Mouse (Mus musculus): ENCODE data around the gene Serhl. TPM values are rescaled to one million over a fixed set of nuclear protein-coding genes. Genes with fewer than 3 reads are reported as not detected.
A peak's percentile ranks its signal among the peaks of the same experiment; 100 is the strongest.
"Not testable (repeated sequence)": the region's sequence is repeated elsewhere in the genome, so short reads cannot be mapped to it uniquely, and the experiment has no call there.

Gene Serhl
- polyA plus RNA-seq, 1 experiment from 2014 or later, result 45.6 TPM

DNA sequence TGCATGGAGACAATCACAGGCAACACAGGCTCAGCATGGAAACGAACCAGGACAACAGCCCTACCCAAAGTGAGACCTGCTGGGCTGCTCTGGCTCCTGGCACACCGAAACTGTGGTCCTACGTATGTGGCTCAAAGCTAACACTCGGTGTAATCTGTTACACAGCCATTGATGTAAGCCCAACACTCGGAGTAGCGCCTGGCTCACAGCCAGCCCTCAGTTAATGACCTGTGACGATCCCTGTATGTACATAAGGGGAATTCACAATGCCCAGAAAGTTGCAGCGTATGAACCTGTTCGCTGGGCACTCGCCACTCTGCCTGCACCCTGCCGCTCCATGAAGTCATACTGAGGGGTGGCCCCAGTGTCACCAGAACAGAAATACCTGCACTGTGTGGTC lies 36.0 kb upstream of the Serhl start:
- no peaks in the 10 kb centered on the region for H3K4me1 ChIP-seq (ENCODE audit: control insufficient read depth, insufficient read depth, low read length)
- 59% methylated on average over 11 of the region's 11 CpGs for WGBS
- H3K9me3 ChIP-seq (ENCODE audit: control insufficient read depth, low read length), result no peaks in the 10 kb centered on the region
- H3K27me3 ChIP-seq (ENCODE audit: control insufficient read depth, insufficient read depth, low read length), result no peaks in the 10 kb centered on the region
- no peaks in the 10 kb centered on the region for H3K36me3 ChIP-seq (ENCODE audit: control insufficient read depth, insufficient read depth, low read length)
- H3K4me3 ChIP-seq (ENCODE audit: low read depth, low read length), result no peak overlapping the region
- no peak for DNase-seq (ENCODE audit: low spot score)
- no peak overlapping the region for H3K27ac ChIP-seq (replicated peaks; ENCODE audit: low read depth, low read length)
- H3K9ac ChIP-seq (ENCODE audit: low read length), result no peak overlapping the region
- ATAC-seq (ENCODE audit: insufficient number of reproducible peaks, low FRiP score, low TSS enrichment, low read depth), result no peak
- no peak overlapping the region for H3K4me2 ChIP-seq (ENCODE audit: low read depth, severe bottlenecking)

- 38% methylated on average over 5 of the region's 5 CpGs for WGBS
- no peaks in the 10 kb centered on the region for H3K9me3 ChIP-seq (ENCODE audit: control insufficient read depth, low read length)
- H3K27ac ChIP-seq (replicated peaks; ENCODE audit: low read depth, low read length), result no peak overlapping the region
- no peak overlapping the region for H3K4me2 ChIP-seq (ENCODE audit: low read depth, severe bottlenecking)
- H3K36me3 ChIP-seq (ENCODE audit: control insufficient read depth, insufficient read depth, low read length), result no peaks in the 10 kb centered on the region
- no peaks in the 10 kb centered on the region for H3K4me1 ChIP-seq (ENCODE audit: control insufficient read depth, insufficient read depth, low read length)
- H3K27me3 ChIP-seq (ENCODE audit: control insufficient read depth, insufficient read depth, low read length), result no peaks in the 10 kb centered on the region
- DNase-seq (ENCODE audit: low spot score), result no peak
- no peak overlapping the region for H3K9ac ChIP-seq (ENCODE audit: low read length)
- H3K4me3 ChIP-seq (ENCODE audit: low read depth, low read length), result no peak overlapping the region
- no peak for ATAC-seq (ENCODE audit: insufficient number of reproducible peaks, low FRiP score, low TSS enrichment, low read depth)
Observed at GRCm38 (mm10) chr15:83055569-83055968, 33.7 kb upstream of the Serhl start.

- DNase-seq (ENCODE audit: low spot score) (peak; percentile 47), ATAC-seq (ENCODE audit: insufficient number of reproducible peaks, low FRiP score, low TSS enrichment, low read depth) (no peak)
- peak overlapping the region; percentile 19 for H3K4me3 ChIP-seq (ENCODE audit: low read depth, low read length)
- no peak overlapping the region for H3K27ac ChIP-seq (replicated peaks; ENCODE audit: low read depth, low read length)
- no peaks in the 10 kb centered on the region for H3K36me3 ChIP-seq (ENCODE audit: control insufficient read depth, insufficient read depth, low read length)
- WGBS, result under 1% methylated on average over 29 of the region's 29 CpGs
- H3K9me3 ChIP-seq (ENCODE audit: control insufficient read depth, low read length), result no peaks in the 10 kb centered on the region
- no peak overlapping the region for H3K9ac ChIP-seq (ENCODE audit: low read length)
- no peaks in the 10 kb centered on the region for H3K27me3 ChIP-seq (ENCODE audit: control insufficient read depth, insufficient read depth, low read length)
- peaks cover 2% of the 10 kb centered on the region; the same call in 1 of the 2 replicates for H3K4me1 ChIP-seq (ENCODE audit: control insufficient read depth, insufficient read depth, low read length)
- H3K4me2 ChIP-seq (ENCODE audit: low read depth, severe bottlenecking), result peak overlapping the region; percentile 50
Observed at GRCm38 (mm10) chr15:83056378-83057083, 32.8 kb upstream of the Serhl start.

GRCm38 (mm10) chr15:83057533-83057932 lies 31.8 kb upstream of the Serhl start:
- 72% methylated on average over 8 of the region's 8 CpGs for WGBS
- Histone ChIP-seq H3K36me3 (ENCODE audit: control insufficient read depth, insufficient read depth, low read length) (no peaks in the 10 kb centered on the region), H3K27me3 (ENCODE audit: control insufficient read depth, insufficient read depth, low read length) (no peaks in the 10 kb centered on the region), H3K9me3 (ENCODE audit: control insufficient read depth, low read length) (no peaks in the 10 kb centered on the region), H3K4me2 (ENCODE audit: low read depth, severe bottlenecking) (no peak overlapping the region), H3K4me3 (ENCODE audit: low read depth, low read length) (no peak overlapping the region), H3K27ac (replicated peaks; ENCODE audit: low read depth, low read length) (no peak overlapping the region), H3K9ac (ENCODE audit: low read length) (no peak overlapping the region), H3K4me1 (ENCODE audit: control insufficient read depth, insufficient read depth, low read length) (peaks cover 5% of the 10 kb centered on the region; the same call in 1 of the 2 replicates)
- ATAC-seq (ENCODE audit: insufficient number of reproducible peaks, low FRiP score, low TSS enrichment, low read depth) (no peak), DNase-seq (ENCODE audit: low spot score) (no peak)

DNA sequence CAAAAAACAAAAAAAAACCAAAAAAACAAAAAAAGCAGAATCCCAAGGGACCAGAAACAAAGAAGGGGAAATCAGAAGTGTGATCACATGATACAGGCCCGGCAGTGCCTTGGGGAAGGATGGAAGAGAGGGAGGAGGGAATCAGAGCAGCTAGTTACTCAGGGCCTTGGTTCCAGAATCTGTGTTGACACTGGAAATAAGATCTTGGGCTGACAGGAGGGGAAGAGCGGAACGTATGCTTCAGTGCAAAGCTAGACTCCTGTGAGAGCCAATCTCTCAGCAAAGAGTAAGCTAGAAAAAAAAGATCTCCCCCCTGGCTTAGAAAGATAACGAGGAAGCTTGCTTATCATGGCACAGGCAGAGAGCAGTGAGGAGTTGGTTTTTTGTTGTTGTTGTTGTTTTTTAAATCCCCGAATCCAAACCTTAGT lies 30.1 kb upstream of the Serhl start:
- Histone ChIP-seq H3K9ac (ENCODE audit: low read length) (no peak overlapping the region), H3K27ac (replicated peaks; ENCODE audit: low read depth, low read length) (no peak overlapping the region), H3K9me3 (ENCODE audit: control insufficient read depth, low read length) (no peaks in the 10 kb centered on the region), H3K4me3 (ENCODE audit: low read depth, low read length) (no peak overlapping the region), H3K36me3 (ENCODE audit: control insufficient read depth, insufficient read depth, low read length) (no peaks in the 10 kb centered on the region), H3K4me2 (ENCODE audit: low read depth, severe bottlenecking) (no peak overlapping the region), H3K27me3 (ENCODE audit: control insufficient read depth, insufficient read depth, low read length) (no peaks in the 10 kb centered on the region), H3K4me1 (ENCODE audit: control insufficient read depth, insufficient read depth, low read length) (peaks cover 5% of the 10 kb centered on the region; the same call in 1 of the 2 replicates)
- 60% methylated on average over 5 of the region's 5 CpGs for WGBS
- ATAC-seq (ENCODE audit: insufficient number of reproducible peaks, low FRiP score, low TSS enrichment, low read depth), result no peak
- no peak for DNase-seq (ENCODE audit: low spot score)

GRCm38 (mm10) chr15:83061689-83062088 lies 27.6 kb upstream of the Serhl start:
- Histone ChIP-seq H3K27ac (replicated peaks; ENCODE audit: low read depth, low read length) (no peak overlapping the region), H3K4me2 (ENCODE audit: low read depth, severe bottlenecking) (no peak overlapping the region), H3K36me3 (ENCODE audit: control insufficient read depth, insufficient read depth, low read length) (no peaks in the 10 kb centered on the region), H3K27me3 (ENCODE audit: control insufficient read depth, insufficient read depth, low read length) (no peaks in the 10 kb centered on the region), H3K4me1 (ENCODE audit: control insufficient read depth, insufficient read depth, low read length) (peaks cover 5% of the 10 kb centered on the region; the same call in 1 of the 2 replicates), H3K9me3 (ENCODE audit: control insufficient read depth, low read length) (no peaks in the 10 kb centered on the region), H3K9ac (ENCODE audit: low read length) (no peak overlapping the region), H3K4me3 (ENCODE audit: low read depth, low read length) (no peak overlapping the region)
- DNase-seq (ENCODE audit: low spot score) (no peak), ATAC-seq (ENCODE audit: insufficient number of reproducible peaks, low FRiP score, low TSS enrichment, low read depth) (0 out of 2 replicates have a peak, but pooled peaks have one; percentile 47)
- WGBS, result 4% methylated on average over 5 of the region's 5 CpGs

GRCm38 (mm10) chr15:83062582-83062981 lies 26.7 kb upstream of the Serhl start:
- H3K27ac ChIP-seq (replicated peaks; ENCODE audit: low read depth, low read length); H3K9ac ChIP-seq (ENCODE audit: low read length); ATAC-seq (ENCODE audit: insufficient number of reproducible peaks, low FRiP score, low TSS enrichment, low read depth); H3K9me3 ChIP-seq (ENCODE audit: control insufficient read depth, low read length); H3K27me3 ChIP-seq (ENCODE audit: control insufficient read depth, insufficient read depth, low read length); DNase-seq (ENCODE audit: low spot score); H3K36me3 ChIP-seq (ENCODE audit: control insufficient read depth, insufficient read depth, low read length); H3K4me2 ChIP-seq (ENCODE audit: low read depth, severe bottlenecking); H3K4me3 ChIP-seq (ENCODE audit: low read depth, low read length); H3K4me1 ChIP-seq (ENCODE audit: control insufficient read depth, insufficient read depth, low read length): not testable (repeated sequence)
- 90% methylated on average over 2 of the region's 2 CpGs for WGBS

GRCm38 (mm10) chr15:83065543-83065942 lies 23.8 kb upstream of the Serhl start:
- H3K4me1 ChIP-seq (ENCODE audit: control insufficient read depth, insufficient read depth, low read length), result peaks cover 5% of the 10 kb centered on the region; the same call in 1 of the 2 replicates
- WGBS, result 83% methylated on average over 4 of the region's 4 CpGs
- DNase-seq (ENCODE audit: low spot score), result no peak
- no peak for ATAC-seq (ENCODE audit: insufficient number of reproducible peaks, low FRiP score, low TSS enrichment, low read depth)
- no peaks in the 10 kb centered on the region for H3K27me3 ChIP-seq (ENCODE audit: control insufficient read depth, insufficient read depth, low read length)
- no peaks in the 10 kb centered on the region for H3K9me3 ChIP-seq (ENCODE audit: control insufficient read depth, low read length)
- H3K4me3 ChIP-seq (ENCODE audit: low read depth, low read length), result no peak overlapping the region
- no peak overlapping the region for H3K4me2 ChIP-seq (ENCODE audit: low read depth, severe bottlenecking)
- H3K9ac ChIP-seq (ENCODE audit: low read length), result no peak overlapping the region
- no peaks in the 10 kb centered on the region for H3K36me3 ChIP-seq (ENCODE audit: control insufficient read depth, insufficient read depth, low read length)
- no peak overlapping the region for H3K27ac ChIP-seq (replicated peaks; ENCODE audit: low read depth, low read length)

DNA sequence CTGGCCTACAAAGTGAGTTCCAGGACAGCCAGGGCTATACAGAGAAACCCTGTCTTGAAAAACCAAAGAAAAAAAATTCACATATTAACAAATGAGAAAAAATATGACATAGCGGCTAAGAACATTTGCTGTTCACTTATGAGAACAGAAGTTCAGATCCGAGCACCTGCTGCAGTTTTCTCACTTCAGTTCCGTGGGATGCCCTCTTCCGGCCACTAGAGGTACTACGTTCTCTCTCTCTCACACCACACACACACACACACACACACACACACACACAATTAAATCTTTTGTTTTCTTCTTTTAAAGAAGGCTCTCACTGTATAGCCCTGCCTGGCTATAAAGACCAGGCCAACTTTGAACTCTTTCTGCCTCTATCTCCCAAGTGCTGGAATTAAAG lies 21.0 kb upstream of the Serhl start:
- H3K27ac ChIP-seq (replicated peaks; ENCODE audit: low read depth, low read length), result no peak overlapping the region
- 94% methylated on average over 5 of the region's 5 CpGs for WGBS
- no peak overlapping the region for H3K9ac ChIP-seq (ENCODE audit: low read length)
- no peaks in the 10 kb centered on the region for H3K36me3 ChIP-seq (ENCODE audit: control insufficient read depth, insufficient read depth, low read length)
- ATAC-seq (ENCODE audit: insufficient number of reproducible peaks, low FRiP score, low TSS enrichment, low read depth) (no peak), DNase-seq (ENCODE audit: low spot score) (no peak)
- H3K4me3 ChIP-seq (ENCODE audit: low read depth, low read length), result no peak overlapping the region
- H3K9me3 ChIP-seq (ENCODE audit: control insufficient read depth, low read length), result no peaks in the 10 kb centered on the region
- H3K27me3 ChIP-seq (ENCODE audit: control insufficient read depth, insufficient read depth, low read length), result no peaks in the 10 kb centered on the region
- no peak overlapping the region for H3K4me2 ChIP-seq (ENCODE audit: low read depth, severe bottlenecking)
- no peaks in the 10 kb centered on the region for H3K4me1 ChIP-seq (ENCODE audit: control insufficient read depth, insufficient read depth, low read length)

Measured in limb, embryonic 11.5 days (tissue).